Mouse (Mus musculus): ENCODE measurements at regions not wholly inside any gene's neighbourhood (a gene's known extent, or its start where the extent isn't known, plus 50 kb on each side); places are given as distances from the start of the nearest gene placed in this dataset.

GRCm38 (mm10) chr14:109928977-109929376 is 826.0 kb downstream of the Slitrk6 start:
- TF ChIP-seq POLR2A (IDR thresholded peaks at IDR 0.05; ENCODE audit: insufficient read length, low read depth) (no peak), USF1 (IDR thresholded peaks at IDR 0.05; ENCODE audit: low read depth) (no peak), TCF3 (IDR thresholded peaks at IDR 0.05; ENCODE audit: insufficient read length, low read depth) (no peak)
